Mouse (Mus musculus) neural tube, embryonic 11.5 days (tissue): ENCODE data around the gene Kif16b. TPM values are rescaled to one million over a fixed set of nuclear protein-coding genes. Genes with fewer than 3 reads are reported as not detected.

Experiments used
- ATAC-seq: fragments of 200-750 bp; cut with Nextera tagmentation; 2 replicates; pipeline ENCODE4 v1.8.0; 2017; ENCODE audit warnings: moderate number of reproducible peaks, mild to moderate bottlenecking, moderate TSS enrichment, moderate library complexity; ENCODE audit not compliant: insufficient read depth, low FRiP score, low TSS enrichment
- DNase-seq: peaks from one replicate; pipeline ENCODE4 v3.0.0-alpha.2; 2015; ENCODE audit warnings: low spot score
- H3K27ac ChIP-seq: fragments of 300-500 bp; sonication (generic); 2 replicates; pipeline ENCODE4 v1.5.1; 2014; ENCODE audit warnings: low read depth, mild to moderate bottlenecking, low read length
- H3K27me3 ChIP-seq: fragments of 300-500 bp; sonication (generic); 2 replicates; pipeline ENCODE4 v1.6.1; 2014; ENCODE audit warnings: mild to moderate bottlenecking, low read length, mixed read lengths; ENCODE audit not compliant: control insufficient read depth, insufficient read depth
- H3K36me3 ChIP-seq: fragments of 300-500 bp; sonication (generic); 2 replicates; pipeline ENCODE4 v1.6.1; 2014; ENCODE audit warnings: mild to moderate bottlenecking, low read length, moderate library complexity, mixed read lengths; ENCODE audit not compliant: control insufficient read depth, insufficient read depth
- H3K4me1 ChIP-seq: fragments of 300-500 bp; sonication (generic); 2 replicates; pipeline ENCODE4 v1.6.1; 2014; ENCODE audit warnings: low read length, mixed read lengths; ENCODE audit not compliant: control insufficient read depth, insufficient read depth
- H3K4me2 ChIP-seq: fragments of 300-500 bp; sonication (generic); 2 replicates; pipeline ENCODE4 v1.6.1; 2014; ENCODE audit warnings: low read depth, mild to moderate bottlenecking, moderate library complexity
- H3K4me3 ChIP-seq: fragments of 300-500 bp; sonication (generic); 2 replicates; pipeline ENCODE4 v1.5.1; 2014; ENCODE audit warnings: low read depth, low read length
- H3K9ac ChIP-seq: fragments of 300-500 bp; sonication (generic); 2 replicates; pipeline ENCODE4 v1.6.1; 2014; ENCODE audit warnings: mild to moderate bottlenecking, low read length
- H3K9me3 ChIP-seq: fragments of 300-500 bp; sonication (generic); 2 replicates; pipeline ENCODE4 v1.6.1; 2016; ENCODE audit warnings: low read length; ENCODE audit not compliant: control insufficient read depth
- WGBS: fragments of 180-500 bp; shearing (Covaris S2); extraction: QIAGEN DNeasy Blood & Tissue Kit; methylation state at CpG from one replicate; pipeline ENCODE4 v1.1.7; 2014; 5-methylcytosine and 5-hydroxymethylcytosine counted together
- polyA plus RNA-seq: library from polyadenylated mRNA; unstranded; fragments of >200 nt; fragmentation: Nextera tagmentation; extraction: Ambion mirVana; gene quantifications from 2 replicates; pipeline ENCODE4 v1.2.1, GENCODE M21; 2014

Kif16b gene
- polyA plus RNA-seq, 1 experiment from 2014 or later, result 5.4 TPM

GRCm38 (mm10) chr2:142689496-142689895 lies 211.8 kb downstream of the Kif16b start:
- no peaks in the 10 kb centered on the region for H3K36me3 ChIP-seq
- no peaks in the 10 kb centered on the region for H3K27me3 ChIP-seq
- H3K4me2 ChIP-seq, result no peak overlapping the region
- no peak overlapping the region for H3K9ac ChIP-seq
- no peak overlapping the region for H3K27ac ChIP-seq
- WGBS, result 89% methylated on average over 2 of the region's 2 CpGs
- ATAC-seq (no peak), DNase-seq (no peak)
- H3K4me3 ChIP-seq, result no peak overlapping the region
- no peaks in the 10 kb centered on the region for H3K9me3 ChIP-seq
- H3K4me1 ChIP-seq, result no peaks in the 10 kb centered on the region

GRCm38 (mm10) chr2:142687936-142688514 lies 213.3 kb downstream of the Kif16b start:
- Histone ChIP-seq H3K36me3 (no peaks in the 10 kb centered on the region), H3K9me3 (no peaks in the 10 kb centered on the region), H3K27me3 (no peaks in the 10 kb centered on the region), H3K9ac (no peak overlapping the region), H3K4me1 (no peaks in the 10 kb centered on the region), H3K27ac (no peak overlapping the region), H3K4me2 (no peak overlapping the region), H3K4me3 (no peak overlapping the region)
- no peak for ATAC-seq
- WGBS, result 80% methylated on average over 4 of the region's 4 CpGs
- no peak for DNase-seq

GRCm38 (mm10) chr2:142682965-142683709 lies 218.2 kb downstream of the Kif16b start:
- Histone ChIP-seq H3K4me1 (no peaks in the 10 kb centered on the region), H3K9me3 (no peaks in the 10 kb centered on the region), H3K4me2 (no peak overlapping the region), H3K9ac (no peak overlapping the region), H3K4me3 (no peak overlapping the region), H3K36me3 (no peaks in the 10 kb centered on the region), H3K27ac (no peak overlapping the region), H3K27me3 (no peaks in the 10 kb centered on the region)
- DNase-seq, result no peak
- WGBS, result 81% methylated on average over 5 of the region's 5 CpGs
- no peak for ATAC-seq

- no peak overlapping the region for H3K4me2 ChIP-seq
- H3K27ac ChIP-seq, result no peak overlapping the region
- no peak overlapping the region for H3K9ac ChIP-seq
- H3K4me3 ChIP-seq, result no peak overlapping the region
- H3K27me3 ChIP-seq, result no peaks in the 10 kb centered on the region
- H3K9me3 ChIP-seq, result no peaks in the 10 kb centered on the region
- no peak for ATAC-seq
- WGBS, result 89% methylated on average over 3 of the region's 3 CpGs
- H3K4me1 ChIP-seq, result no peaks in the 10 kb centered on the region
- no peak for DNase-seq
- H3K36me3 ChIP-seq, result no peaks in the 10 kb centered on the region
Observed at GRCm38 (mm10) chr2:142668426-142668825, 232.9 kb downstream of the Kif16b start.

GRCm38 (mm10) chr2:142651591-142651990 lies 249.7 kb downstream of the Kif16b start:
- Histone ChIP-seq H3K36me3 (no peaks in the 10 kb centered on the region), H3K4me3 (no peak overlapping the region), H3K9me3 (no peaks in the 10 kb centered on the region), H3K4me1 (no peaks in the 10 kb centered on the region), H3K4me2 (no peak overlapping the region), H3K9ac (no peak overlapping the region), H3K27me3 (no peaks in the 10 kb centered on the region), H3K27ac (no peak overlapping the region)
- WGBS, result 73% methylated on average over 7 of the region's 7 CpGs
- no peak for DNase-seq
- ATAC-seq, result no peak

GRCm38 (mm10) chr2:142648023-142648453 lies 253.3 kb downstream of the Kif16b start:
- Histone ChIP-seq H3K27me3 (no peaks in the 10 kb centered on the region), H3K9ac (no peak overlapping the region), H3K9me3 (no peaks in the 10 kb centered on the region), H3K4me2 (no peak overlapping the region), H3K36me3 (no peaks in the 10 kb centered on the region), H3K4me1 (no peaks in the 10 kb centered on the region), H3K27ac (no peak overlapping the region), H3K4me3 (no peak overlapping the region)
- DNase-seq, result no peak
- 89% methylated on average over 8 of the region's 8 CpGs for WGBS
- ATAC-seq, result no peak

GRCm38 (mm10) chr2:142646863-142647262 lies 254.5 kb downstream of the Kif16b start:
- WGBS, result 83% methylated on average over 4 of the region's 4 CpGs
- H3K4me3 ChIP-seq, result no peak overlapping the region

GRCm38 (mm10) chr2:142641766-142642165 lies 259.6 kb downstream of the Kif16b start:
- DNase-seq (no peak), ATAC-seq (no peak)
- H3K9me3 ChIP-seq, result no peaks in the 10 kb centered on the region
- no peak overlapping the region for H3K4me2 ChIP-seq
- H3K36me3 ChIP-seq, result no peaks in the 10 kb centered on the region
- WGBS, result 92% methylated on average over 2 of the region's 2 CpGs
- H3K27me3 ChIP-seq, result no peaks in the 10 kb centered on the region
- H3K4me1 ChIP-seq, result no peaks in the 10 kb centered on the region
- no peak overlapping the region for H3K27ac ChIP-seq
- no peak overlapping the region for H3K9ac ChIP-seq
- no peak overlapping the region for H3K4me3 ChIP-seq

More at GRCm38 (mm10) chr2:142646863-142647262, 254.5 kb downstream of the Kif16b start:
- DNase-seq (no peak), ATAC-seq (no peak)
- no peak overlapping the region for H3K27ac ChIP-seq
- no peak overlapping the region for H3K9ac ChIP-seq
- no peaks in the 10 kb centered on the region for H3K27me3 ChIP-seq
- no peaks in the 10 kb centered on the region for H3K36me3 ChIP-seq
- no peaks in the 10 kb centered on the region for H3K9me3 ChIP-seq
- no peaks in the 10 kb centered on the region for H3K4me1 ChIP-seq
- no peak overlapping the region for H3K4me2 ChIP-seq
